Mouse (Mus musculus) thymus, adult 2 months (tissue): ENCODE data around the gene Ms4a6d. TPM values are rescaled to one million over a fixed set of nuclear protein-coding genes. Genes with fewer than 3 reads are reported as not detected.
"Not testable (repeated sequence)": the region's sequence is repeated elsewhere in the genome, so short reads cannot be mapped to it uniquely, and the experiment has no call there.

Experiments used
- DNase-seq: peaks from one replicate; pipeline ENCODE4 v3.0.0; 2021
- H3K27ac ChIP-seq: fragments of 200-500 bp; 2 replicates; pipeline ENCODE4 v1.5.1; 2012; ENCODE audit warnings: low read length, control low read depth; ENCODE audit not compliant: control insufficient read depth, insufficient read depth
- H3K27me3 ChIP-seq: fragments of 200-500 bp; 2 replicates; pipeline ENCODE4 v1.6.1; 2012; ENCODE audit warnings: mild to moderate bottlenecking, low read length, moderate library complexity, mixed read lengths; ENCODE audit not compliant: control insufficient read depth, insufficient read depth
- H3K36me3 ChIP-seq: fragments of 200-500 bp; 2 replicates; pipeline ENCODE4 v1.6.1; 2012; ENCODE audit warnings: mild to moderate bottlenecking, low read length, moderate library complexity; ENCODE audit not compliant: control insufficient read depth, insufficient read depth
- H3K4me1 ChIP-seq: fragments of 200-500 bp; replicated peaks from 2 replicates; pipeline ENCODE4 v1.6.1; 2012; ENCODE audit warnings: low read length; ENCODE audit not compliant: control insufficient read depth, insufficient read depth
- H3K4me3 ChIP-seq: fragments of 200-500 bp; 2 replicates; pipeline ENCODE4 v1.5.1; 2012; ENCODE audit warnings: mild to moderate bottlenecking, low read length, control low read depth, moderate library complexity; ENCODE audit not compliant: control insufficient read depth, insufficient read depth
- CTCF ChIP-seq: fragments of 200-500 bp; IDR thresholded peaks from 2 replicates; pipeline ENCODE4 v1.5.1; 2012; ENCODE audit warnings: mild to moderate bottlenecking, control low read depth, low read length, moderate library complexity, borderline replicate concordance; ENCODE audit not compliant: control insufficient read depth, poor library complexity, insufficient read depth; ENCODE audit errors: extremely low read depth
- POLR2A ChIP-seq: fragments of 200-500 bp; IDR thresholded peaks from 2 replicates; pipeline ENCODE4 v1.6.1; 2012; ENCODE audit warnings: mild to moderate bottlenecking, low read length, control low read depth, moderate library complexity; ENCODE audit not compliant: control insufficient read depth, poor library complexity, insufficient read depth; ENCODE audit errors: extremely low read depth
- WGBS: fragments of 180-500 bp; shearing (Covaris S2); methylation state at CpG from one replicate; pipeline ENCODE4 v1.1.7; 2018; 5-methylcytosine and 5-hydroxymethylcytosine counted together
- polyA plus RNA-seq: library from polyadenylated mRNA; depleted of rRNA; stranded (reverse); fragments of >200 nt; gene quantifications from 2 replicates; pipeline ENCODE4 v1.2.3, GENCODE M21; 2012

Gene Ms4a6d
- polyA plus RNA-seq, 1 experiment: 9.4 TPM

DNA sequence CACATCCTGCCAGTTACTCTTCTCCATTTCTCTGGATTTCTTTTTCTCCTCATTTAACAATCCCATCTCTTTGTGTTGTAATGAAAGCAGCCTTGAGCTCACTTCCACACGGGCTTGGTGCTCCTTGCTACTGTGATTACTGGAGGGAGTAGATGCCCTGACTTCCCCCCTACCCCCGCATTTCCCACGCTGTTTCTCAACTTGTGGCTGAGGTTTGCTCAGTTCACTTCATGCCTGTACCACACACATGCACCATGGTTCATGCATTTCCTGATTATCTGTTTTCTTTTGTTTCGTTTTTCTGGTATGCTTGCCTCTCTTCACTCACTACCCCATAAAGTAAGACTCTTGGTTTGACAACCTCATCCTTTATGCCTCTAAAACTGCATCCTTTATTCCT lies 15.4 kb downstream of the Ms4a6d start:
- 5% methylated on average over 4 of the region's 4 CpGs for WGBS

GRCm38 (mm10) chr19:11574965-11575364 lies 29.7 kb downstream of the Ms4a6d start:
- no peak for DNase-seq
- 93% methylated on average over 8 of the region's 8 CpGs for WGBS
- H3K36me3 ChIP-seq: no peaks in the 10 kb centered on the region
- H3K27me3 ChIP-seq: no peaks in the 10 kb centered on the region
- no peak overlapping the region for H3K4me3 ChIP-seq
- no peak overlapping the region for H3K27ac ChIP-seq
- H3K4me1 ChIP-seq: no peaks in the 10 kb centered on the region
- TF ChIP-seq POLR2A (no peak), CTCF (no peak)

More for the DNA sequence above, 15.4 kb downstream of the Ms4a6d start:
- Histone ChIP-seq H3K27me3 (no peaks in the 10 kb centered on the region), H3K4me3 (no peak overlapping the region), H3K4me1 (peaks cover 5% of the 10 kb centered on the region), H3K27ac (no peak overlapping the region), H3K36me3 (no peaks in the 10 kb centered on the region)
- no peak for TF ChIP-seq POLR2A
- TF ChIP-seq CTCF: no peak
- peak; percentile 58 for DNase-seq

- not testable (repeated sequence) for H3K27me3 ChIP-seq, H3K27ac ChIP-seq, DNase-seq, H3K36me3 ChIP-seq, H3K4me3 ChIP-seq, H3K4me1 ChIP-seq
These were observed 45.1 kb downstream of the Ms4a6d start for GRCm38 (mm10) chr19:11559560-11559959.

DNA sequence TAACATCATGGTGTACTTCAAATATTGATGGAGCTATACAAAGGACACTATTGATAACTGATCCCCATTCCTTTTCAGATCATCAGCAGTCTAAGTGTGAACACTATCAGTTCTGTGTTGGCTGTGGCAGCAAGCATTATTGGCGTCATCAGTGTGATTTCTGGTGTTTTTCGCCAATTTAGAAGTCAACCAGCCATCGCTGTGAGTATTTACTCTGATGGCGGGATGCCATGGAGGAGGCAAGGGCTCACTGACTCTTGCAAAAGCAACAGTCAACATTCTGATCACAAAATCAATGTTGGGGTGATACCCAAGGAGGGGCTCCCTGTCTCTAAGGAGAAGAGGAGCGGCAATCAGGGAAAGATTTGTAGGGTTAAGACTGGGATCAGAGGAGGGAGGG lies 49.9 kb downstream of the Ms4a6d start:
- Histone ChIP-seq H3K4me3 (no peak overlapping the region), H3K27me3 (no peaks in the 10 kb centered on the region), H3K4me1 (no peaks in the 10 kb centered on the region), H3K36me3 (no peaks in the 10 kb centered on the region), H3K27ac (no peak overlapping the region)
- WGBS: 98% methylated on average over 5 of the region's 5 CpGs
- no peak for DNase-seq
- TF ChIP-seq POLR2A (no peak), CTCF (no peak)

- peak overlapping the region; percentile 98; the same call in 1 of the 2 replicates for H3K27ac ChIP-seq
- DNase-seq: peak; percentile 64
- H3K36me3 ChIP-seq: no peaks in the 10 kb centered on the region
- H3K4me3 ChIP-seq: no peak overlapping the region
- no peaks in the 10 kb centered on the region for H3K27me3 ChIP-seq
- H3K4me1 ChIP-seq: peaks cover 11% of the 10 kb centered on the region
- TF ChIP-seq CTCF: no peak
- TF ChIP-seq POLR2A: no peak
These were observed 56.7 kb downstream of the Ms4a6d start for GRCm38 (mm10) chr19:11547911-11548310.

- peaks cover 10% of the 10 kb centered on the region for H3K4me1 ChIP-seq
- not testable (repeated sequence) for H3K36me3 ChIP-seq, H3K27me3 ChIP-seq, DNase-seq, H3K4me3 ChIP-seq
- 27% methylated on average over 2 of the region's 2 CpGs for WGBS
- peak overlapping the region; percentile 62; the same call in 1 of the 2 replicates for H3K27ac ChIP-seq
These were observed 60.3 kb downstream of the Ms4a6d start for GRCm38 (mm10) chr19:11544383-11544782.

GRCm38 (mm10) chr19:11540166-11540821 lies 64.4 kb downstream of the Ms4a6d start:
- H3K27me3 ChIP-seq, H3K4me3 ChIP-seq, H3K36me3 ChIP-seq, H3K27ac ChIP-seq: not testable (repeated sequence)
- WGBS: 7% methylated on average over 1 of the region's 1 CpGs
- peaks cover 12% of the 10 kb centered on the region for H3K4me1 ChIP-seq
- peak; percentile 49 for DNase-seq
